Mouse (Mus musculus) cortical plate, adult 2 months (tissue): Measurements from ENCODE around the gene Kif1b.

ENCODE experiments used
- CTCF ChIP-seq: fragments of 200-500 bp; IDR thresholded peaks from 2 replicates; pipeline ENCODE4 v1.5.1; 2011; ENCODE audit warnings: mild to moderate bottlenecking, control low read depth, low read length; ENCODE audit not compliant: insufficient read depth; ENCODE audit errors: extremely low read depth
- POLR2A ChIP-seq: fragments of 200-500 bp; IDR thresholded peaks from 2 replicates; pipeline ENCODE4 v1.6.1; 2011; ENCODE audit warnings: mild to moderate bottlenecking, low read length, control low read depth; ENCODE audit not compliant: insufficient read depth; ENCODE audit errors: extremely low read depth

DNA sequence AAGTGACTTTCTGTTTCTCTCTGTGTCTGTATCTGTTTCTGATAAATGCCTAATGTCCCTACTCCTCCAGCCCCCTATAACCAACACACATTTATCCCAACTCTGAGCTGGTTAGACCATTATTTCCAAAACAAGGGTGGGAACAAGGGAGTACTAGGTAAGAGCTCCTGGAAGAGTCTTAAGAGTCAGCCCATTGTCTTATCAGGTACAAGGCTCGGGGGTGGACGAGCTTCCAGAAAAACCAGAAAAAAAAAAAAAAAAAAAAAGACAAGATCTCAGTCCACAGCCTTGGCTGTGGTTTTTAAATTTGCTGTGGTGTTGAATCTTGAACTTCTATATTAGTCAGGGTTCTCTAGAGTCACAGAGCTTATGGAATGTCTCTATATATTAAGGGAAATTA is 139.5 kb downstream of the Kif1b start:
- TF ChIP-seq POLR2A (no peak), CTCF (no peak)
